In genomic region chr2:56992851-56993250, GRCm38 (mm10) we compare ENCODE assay signal across 18 mouse cellular contexts.
"Had no signal": no experiment of that assay in that cellular context is flagged by ENCODE, and none has a peak within 500 bp of the region (broad histone marks: within the 10 kb centered on the region; RNA-seq: fewer than 3 reads in every experiment).

No protein-coding gene starts in this region.

- H3K4me1 ChIP-seq: liver, embryonic 12.5 days; liver, embryonic 15.5 days; midbrain, embryonic 12.5 days; neural tube, embryonic 13.5 days; stomach, embryonic 15.5 days had no signal

- H3K27me3 ChIP-seq: liver, embryonic 12.5 days; liver, embryonic 15.5 days; midbrain, embryonic 12.5 days; neural tube, embryonic 13.5 days; stomach, embryonic 15.5 days had no signal

- DNase-seq: kidney, adult 18-20 months; kidney, adult 9 months; kidney, postnatal 14 days; kidney, postnatal 4 days; lung, embryonic 14.5 days; retina, postnatal 1 day; right cerebral cortex, postnatal 25 days; spleen, adult 18-20 months; thymus, postnatal 25 days had no signal

- ATAC-seq: intestine, embryonic 16.5 days; liver, embryonic 12.5 days; midbrain, embryonic 16.5 days had no signal

- H3K9ac ChIP-seq: liver, embryonic 12.5 days; liver, embryonic 15.5 days; lung, embryonic 14.5 days; midbrain, embryonic 12.5 days; neural tube, embryonic 13.5 days; stomach, embryonic 15.5 days had no signal

- H3K9me3 ChIP-seq: liver, embryonic 12.5 days; liver, embryonic 15.5 days; midbrain, embryonic 12.5 days; neural tube, embryonic 13.5 days; stomach, embryonic 15.5 days had no signal

- H3K27ac ChIP-seq: liver, embryonic 12.5 days; liver, embryonic 15.5 days; macrophage; midbrain, embryonic 12.5 days; neural tube, embryonic 13.5 days; stomach, embryonic 15.5 days had no signal

- H3K4me3 ChIP-seq: liver, embryonic 12.5 days; liver, embryonic 15.5 days; midbrain, embryonic 12.5 days; myocyte; neural tube, embryonic 13.5 days; stomach, embryonic 15.5 days had no signal

- H3K36me3 ChIP-seq: liver, embryonic 12.5 days; liver, embryonic 15.5 days; midbrain, embryonic 12.5 days; neural tube, embryonic 13.5 days; stomach, embryonic 15.5 days had no signal

- H3K4me2 ChIP-seq: liver, embryonic 12.5 days; liver, embryonic 15.5 days; lung, embryonic 14.5 days; midbrain, embryonic 12.5 days; neural tube, embryonic 13.5 days; stomach, embryonic 15.5 days had no signal
